Mouse (Mus musculus) limb, embryonic 15.5 days (tissue): ENCODE data around the gene Tnmd. TPM values are rescaled to one million over a fixed set of nuclear protein-coding genes. Genes with fewer than 3 reads are reported as not detected.
A peak's percentile ranks its signal among the peaks of the same experiment; 100 is the strongest.

Source experiments
- ATAC-seq: fragments of 200-750 bp; cut with Nextera tagmentation; 2 replicates; pipeline ENCODE4 v1.8.0; 2017; ENCODE audit warnings: low read depth, moderate TSS enrichment; ENCODE audit not compliant: insufficient number of reproducible peaks, low FRiP score, low TSS enrichment
- H3K27ac ChIP-seq: fragments of 300-500 bp; sonication (generic); 2 replicates; pipeline ENCODE4 v1.5.1; 2015; ENCODE audit warnings: moderate library complexity, mild to moderate bottlenecking, inconsistent platforms
- H3K27me3 ChIP-seq: fragments of 300-500 bp; sonication (generic); 2 replicates; pipeline ENCODE4 v1.6.1; 2015; ENCODE audit warnings: inconsistent platforms
- H3K36me3 ChIP-seq: fragments of 300-500 bp; sonication (generic); 2 replicates; pipeline ENCODE4 v1.6.1; 2015; ENCODE audit warnings: inconsistent platforms
- H3K4me1 ChIP-seq: fragments of 300-500 bp; sonication (generic); 2 replicates; pipeline ENCODE4 v1.6.1; 2015; ENCODE audit warnings: inconsistent platforms
- H3K4me2 ChIP-seq: fragments of 300-500 bp; sonication (generic); 2 replicates; pipeline ENCODE4 v1.6.1; 2015; ENCODE audit warnings: mild to moderate bottlenecking, inconsistent platforms
- H3K4me3 ChIP-seq: fragments of 300-500 bp; sonication (generic); 2 replicates; pipeline ENCODE4 v1.5.1; 2015; ENCODE audit warnings: mild to moderate bottlenecking, inconsistent platforms
- H3K9ac ChIP-seq: fragments of 300-500 bp; sonication (generic); 2 replicates; pipeline ENCODE4 v1.6.1; 2015; ENCODE audit warnings: inconsistent platforms
- H3K9me3 ChIP-seq: fragments of 300-500 bp; sonication (generic); 2 replicates; pipeline ENCODE4 v1.6.1; 2016; ENCODE audit warnings: inconsistent platforms
- WGBS: fragments of 180-500 bp; shearing (Covaris S2); methylation state at CpG from one replicate; pipeline ENCODE4 v1.1.7; 2015; 5-methylcytosine and 5-hydroxymethylcytosine counted together
- polyA plus RNA-seq: library from polyadenylated mRNA; unstranded; fragments of >200 nt; fragmentation: Nextera tagmentation; extraction: Ambion mirVana; gene quantifications from 2 replicates; pipeline ENCODE4 v1.2.1, GENCODE M21; 2015

Tnmd gene
- 316 and 346 TPM in 2 replicates for polyA plus RNA-seq

- H3K36me3 ChIP-seq = no peaks in the 10 kb centered on the region
- no peak within 1 kb of the TSS for H3K27ac ChIP-seq
- no peak for ATAC-seq
- no peaks in the 10 kb centered on the region for H3K27me3 ChIP-seq
- no peak within 1 kb of the TSS for H3K4me3 ChIP-seq
- no peak within 1 kb of the TSS for H3K9ac ChIP-seq
- H3K4me1 ChIP-seq = no peaks in the 10 kb centered on the region
- H3K9me3 ChIP-seq = no peaks in the 10 kb centered on the region
- 59% methylated on average over 5 of the region's 5 CpGs for WGBS
- no peak within 1 kb of the TSS for H3K4me2 ChIP-seq
Observed at GRCm38 (mm10) chrX:133850680-133851079, at the start of gene Tnmd. Gene Tnmd (plus strand): TSS chrX:133850980.

- H3K36me3 ChIP-seq = no peaks in the 10 kb centered on the region
- no peak overlapping the region for H3K9ac ChIP-seq
- no peaks in the 10 kb centered on the region for H3K4me1 ChIP-seq
- H3K4me2 ChIP-seq = no peak overlapping the region
- H3K4me3 ChIP-seq = no peak overlapping the region
- H3K9me3 ChIP-seq = no peaks in the 10 kb centered on the region
- 65% methylated on average over 4 of the region's 4 CpGs for WGBS
- no peaks in the 10 kb centered on the region for H3K27me3 ChIP-seq
- no peak for ATAC-seq
- H3K27ac ChIP-seq = no peak overlapping the region
Observed at GRCm38 (mm10) chrX:133853637-133854036, 2.9 kb downstream of the Tnmd start.

GRCm38 (mm10) chrX:133869743-133870142, 19.0 kb downstream of the Tnmd start:
- no peak for ATAC-seq
- Histone ChIP-seq H3K9me3 (no peaks in the 10 kb centered on the region), H3K27me3 (no peaks in the 10 kb centered on the region), H3K4me2 (no peak overlapping the region), H3K4me3 (no peak overlapping the region), H3K4me1 (no peaks in the 10 kb centered on the region), H3K9ac (no peak overlapping the region), H3K27ac (no peak overlapping the region), H3K36me3 (no peaks in the 10 kb centered on the region)
- WGBS = 89% methylated on average over 6 of the region's 6 CpGs

- H3K36me3 ChIP-seq = no peaks in the 10 kb centered on the region
- H3K9ac ChIP-seq = no peak overlapping the region
- 90% methylated on average over 3 of the region's 3 CpGs for WGBS
- no peak overlapping the region for H3K4me3 ChIP-seq
- H3K4me2 ChIP-seq = no peak overlapping the region
- no peak overlapping the region for H3K27ac ChIP-seq
- no peak for ATAC-seq
- no peaks in the 10 kb centered on the region for H3K27me3 ChIP-seq
- no peaks in the 10 kb centered on the region for H3K4me1 ChIP-seq
- H3K9me3 ChIP-seq = no peaks in the 10 kb centered on the region
Observed at GRCm38 (mm10) chrX:133887308-133887707, 36.5 kb downstream of the Tnmd start.

DNA sequence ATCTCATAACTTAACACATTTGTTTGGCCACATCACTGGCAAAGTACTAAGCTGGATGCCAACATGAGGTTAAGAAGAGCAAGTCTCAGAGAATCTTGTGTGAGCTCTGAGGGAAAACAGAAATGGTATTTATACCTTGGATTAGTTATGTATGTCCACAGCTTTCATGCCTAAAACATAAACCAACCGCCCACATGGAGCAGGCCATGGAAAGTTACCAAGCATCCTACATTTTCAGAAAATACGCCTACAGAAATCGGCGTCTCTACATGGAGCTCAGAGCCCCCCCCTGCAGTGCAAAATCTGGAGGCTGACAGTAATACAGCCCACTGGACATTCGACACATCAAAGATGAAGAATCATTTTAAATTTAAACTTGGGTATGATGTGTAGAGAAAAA, 37.3 kb downstream of the Tnmd start:
- Histone ChIP-seq H3K4me2 (no peak overlapping the region), H3K4me3 (no peak overlapping the region), H3K9me3 (no peaks in the 10 kb centered on the region), H3K4me1 (no peaks in the 10 kb centered on the region), H3K9ac (no peak overlapping the region), H3K27me3 (no peaks in the 10 kb centered on the region), H3K36me3 (no peaks in the 10 kb centered on the region), H3K27ac (no peak overlapping the region)
- 80% methylated on average over 5 of the region's 5 CpGs for WGBS
- no peak for ATAC-seq

GRCm38 (mm10) chrX:133898014-133898542, 47.3 kb downstream of the Tnmd start, which contains the start of gene Tspan6:
Gene Tspan6 (minus strand): TSS chrX:133898429.
- 25% methylated on average over 33 of the region's 33 CpGs for WGBS
- Histone ChIP-seq H3K4me1 (no peaks in the 10 kb centered on the region), H3K9me3 (no peaks in the 10 kb centered on the region), H3K9ac (peak within 1 kb of the TSS; percentile 42), H3K4me2 (peak within 1 kb of the TSS; percentile 40), H3K27ac (0 out of 2 replicates have a peak within 1 kb of the TSS, but pooled peaks have one; percentile 59), H3K27me3 (peaks cover 4% of the 10 kb centered on the region; the same call in 1 of the 2 replicates), H3K36me3 (peaks cover 12% of the 10 kb centered on the region; the same call in 1 of the 2 replicates), H3K4me3 (peak within 1 kb of the TSS; percentile 52)
- ATAC-seq = peak; percentile 80; the same call in 1 of the 2 replicates

DNA sequence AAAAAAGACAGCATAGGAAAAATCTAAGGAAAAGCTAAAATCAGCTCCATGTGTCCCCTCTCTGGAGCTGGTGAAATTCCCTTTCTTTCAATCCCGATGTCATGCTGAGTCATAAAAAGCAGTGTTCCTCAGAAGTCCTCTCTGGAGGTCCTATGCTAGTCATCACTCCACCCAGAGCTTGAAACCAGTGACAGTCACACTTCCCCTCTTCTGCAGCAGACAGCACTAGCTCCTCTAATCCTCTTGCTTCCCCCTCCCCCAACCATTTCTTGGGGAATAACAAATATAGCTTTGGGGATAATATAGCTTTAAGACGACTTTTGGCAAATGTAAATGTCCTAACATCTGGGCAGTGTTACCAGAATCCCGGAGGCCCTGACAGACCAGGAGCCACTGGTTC, 57.5 kb downstream of the Tnmd start, which contains the start of gene Srpx2:
TSS of gene Srpx2 (plus strand) at position 166 of the 400 bp plus-strand sequence.
- no peak within 1 kb of the TSS for H3K9ac ChIP-seq
- H3K4me3 ChIP-seq = no peak within 1 kb of the TSS
- no peak within 1 kb of the TSS for H3K27ac ChIP-seq
- no peaks in the 10 kb centered on the region for H3K9me3 ChIP-seq
- H3K4me2 ChIP-seq = 0 out of 2 replicates have a peak within 1 kb of the TSS, but pooled peaks have one; percentile 5
- WGBS = 32% methylated on average over 3 of the region's 3 CpGs
- H3K27me3 ChIP-seq = peaks cover 6% of the 10 kb centered on the region; the same call in 1 of the 2 replicates
- no peaks in the 10 kb centered on the region for H3K36me3 ChIP-seq
- ATAC-seq = no peak
- H3K4me1 ChIP-seq = no peaks in the 10 kb centered on the region

GRCm38 (mm10) chrX:133911397-133912103, 60.8 kb downstream of the Tnmd start:
- H3K27me3 ChIP-seq = peaks cover 14% of the 10 kb centered on the region
- no peaks in the 10 kb centered on the region for H3K9me3 ChIP-seq
- H3K36me3 ChIP-seq = no peaks in the 10 kb centered on the region
- peak; percentile 65; the same call in 1 of the 2 replicates for ATAC-seq
- no peak overlapping the region; the same call in 1 of the 2 replicates for H3K27ac ChIP-seq
- H3K4me1 ChIP-seq = 0 out of 2 replicates have a peak, but pooled peaks cover 3% of the 10 kb centered on the region
- no peak overlapping the region for H3K4me3 ChIP-seq
- H3K9ac ChIP-seq = no peak overlapping the region
- 49% methylated on average over 10 of the region's 10 CpGs for WGBS
- H3K4me2 ChIP-seq = no peak overlapping the region

- Histone ChIP-seq H3K9me3 (no peaks in the 10 kb centered on the region), H3K27me3 (peaks cover 14% of the 10 kb centered on the region), H3K4me3 (no peak overlapping the region), H3K36me3 (no peaks in the 10 kb centered on the region), H3K4me1 (0 out of 2 replicates have a peak, but pooled peaks cover 3% of the 10 kb centered on the region), H3K27ac (no peak overlapping the region), H3K9ac (no peak overlapping the region), H3K4me2 (no peak overlapping the region)
- ATAC-seq = no peak
- 84% methylated on average over 3 of the region's 3 CpGs for WGBS
Observed at GRCm38 (mm10) chrX:133913006-133913405, 62.2 kb downstream of the Tnmd start.

DNA sequence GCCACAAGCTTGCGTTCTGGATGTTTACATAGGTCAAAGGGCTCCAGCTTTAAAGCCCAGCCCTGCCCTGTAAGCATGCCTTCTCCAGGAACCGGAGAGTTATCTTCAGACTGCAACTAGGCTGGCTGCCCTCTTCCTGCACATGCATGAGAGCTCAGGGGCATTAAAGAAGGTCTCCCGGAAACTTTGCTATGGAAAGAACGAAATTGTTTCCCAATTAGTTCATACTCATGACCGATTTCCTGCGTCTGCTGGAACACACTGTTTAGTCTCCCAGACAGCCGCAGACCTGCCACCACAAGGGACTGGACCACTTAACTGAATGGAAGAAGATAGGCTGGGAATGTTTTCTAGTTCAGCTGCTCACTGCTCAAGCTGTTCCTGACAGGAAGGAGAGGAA, 63.4 kb downstream of the Tnmd start:
- Histone ChIP-seq H3K4me2 (no peak overlapping the region), H3K27ac (peak overlapping the region; percentile 38; the same call in 1 of the 2 replicates), H3K9ac (no peak overlapping the region), H3K9me3 (no peaks in the 10 kb centered on the region), H3K27me3 (peaks cover 14% of the 10 kb centered on the region), H3K4me1 (0 out of 2 replicates have a peak, but pooled peaks cover 3% of the 10 kb centered on the region), H3K4me3 (no peak overlapping the region), H3K36me3 (no peaks in the 10 kb centered on the region)
- ATAC-seq = no peak
- 38% methylated on average over 7 of the region's 7 CpGs for WGBS
